Mouse (Mus musculus) right cerebral cortex, postnatal 4 days (tissue): Measurements from ENCODE around the gene S100pbp.
"Not testable (repeated sequence)": the region's sequence is repeated elsewhere in the genome, so short reads cannot be mapped to it uniquely, and the experiment has no call there.

ENCODE experiments used
- DNase-seq: peaks from one replicate; pipeline ENCODE4 v3.0.0-alpha.2; 2022

S100pbp gene

DNA sequence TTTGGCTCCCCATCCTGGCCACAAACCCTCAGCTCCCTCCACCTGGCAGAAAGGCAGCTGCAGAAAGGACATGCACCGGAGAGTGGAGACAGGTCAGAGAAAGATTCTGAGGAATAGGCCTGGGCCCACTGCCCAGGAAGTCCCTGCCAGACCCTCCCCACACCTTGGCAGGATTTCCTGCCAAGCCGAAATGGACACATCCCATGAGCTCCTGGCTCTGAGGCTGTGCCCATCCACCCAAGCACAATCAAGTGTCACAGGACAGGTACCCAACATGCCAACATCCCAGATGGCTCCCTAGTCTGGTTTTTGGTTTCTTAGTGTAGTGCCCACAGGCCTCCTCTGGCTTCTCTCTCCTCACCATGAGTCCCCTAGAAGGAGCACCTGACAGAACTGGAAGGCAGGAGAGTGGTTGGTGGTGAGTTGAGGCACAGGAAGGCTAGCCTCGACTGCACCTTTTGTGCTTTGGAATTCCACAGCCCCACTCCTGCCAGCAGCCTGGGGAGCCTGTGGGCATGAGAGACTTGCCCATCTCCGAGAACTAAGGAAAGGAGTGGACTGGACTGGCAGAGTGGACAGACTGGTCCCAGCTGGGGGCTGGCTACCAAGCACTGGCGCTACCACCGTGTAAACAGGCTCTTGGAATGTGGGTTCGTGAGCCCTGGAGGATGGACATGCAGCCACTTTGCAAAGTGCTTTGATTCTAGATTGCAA lies 31.0 kb upstream of the S100pbp start:
- no peak for DNase-seq

DNA sequence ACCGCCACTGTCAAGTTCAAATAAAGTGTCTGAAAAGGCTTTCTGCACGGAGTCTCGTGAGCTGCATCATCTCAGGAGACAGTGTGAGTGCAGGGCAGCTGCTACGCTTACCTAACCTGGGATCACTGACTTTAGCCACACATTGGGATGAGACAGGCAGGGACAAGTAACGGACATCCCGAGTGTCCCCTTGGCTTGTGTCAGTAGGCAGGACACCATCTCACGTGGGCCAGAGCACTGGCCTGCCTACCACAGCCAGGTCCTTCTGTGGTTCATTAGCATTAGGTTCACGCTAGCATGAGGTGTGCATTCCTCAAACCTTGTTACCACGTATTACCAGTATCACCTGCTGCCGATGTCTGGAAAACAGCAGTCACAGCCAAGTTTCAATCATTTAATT lies 29.7 kb upstream of the S100pbp start:
- no peak for DNase-seq

DNA sequence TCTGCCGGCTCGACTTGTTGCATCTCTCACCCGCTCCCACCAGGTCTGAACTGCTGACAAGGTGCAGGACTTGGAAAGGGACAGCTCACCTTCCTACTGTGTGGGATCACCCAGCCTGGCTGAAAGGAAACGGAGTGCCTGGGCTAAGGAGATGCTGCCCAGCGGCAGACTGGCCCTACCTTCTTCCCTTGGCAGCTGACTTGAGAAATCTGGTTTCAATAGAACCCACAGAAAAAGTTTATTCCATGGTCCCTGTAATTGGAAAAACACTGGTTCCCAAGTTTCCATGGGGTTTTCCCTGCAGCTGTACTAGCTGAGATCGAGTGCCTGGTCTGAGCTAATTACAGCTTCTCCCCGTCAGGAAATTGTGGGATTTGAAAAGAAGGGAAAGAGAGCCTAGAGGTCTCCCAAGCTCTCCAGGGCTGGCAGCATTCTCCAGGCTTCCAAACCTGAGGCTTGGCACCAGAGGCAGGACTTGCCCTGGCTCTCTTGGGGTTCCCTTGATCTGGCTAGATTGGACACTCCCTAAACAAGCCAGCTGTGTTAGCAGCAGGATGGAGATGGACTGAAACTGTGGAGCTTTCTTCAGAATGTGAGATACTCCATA lies 29.1 kb upstream of the S100pbp start:
- DNase-seq = no peak

DNA sequence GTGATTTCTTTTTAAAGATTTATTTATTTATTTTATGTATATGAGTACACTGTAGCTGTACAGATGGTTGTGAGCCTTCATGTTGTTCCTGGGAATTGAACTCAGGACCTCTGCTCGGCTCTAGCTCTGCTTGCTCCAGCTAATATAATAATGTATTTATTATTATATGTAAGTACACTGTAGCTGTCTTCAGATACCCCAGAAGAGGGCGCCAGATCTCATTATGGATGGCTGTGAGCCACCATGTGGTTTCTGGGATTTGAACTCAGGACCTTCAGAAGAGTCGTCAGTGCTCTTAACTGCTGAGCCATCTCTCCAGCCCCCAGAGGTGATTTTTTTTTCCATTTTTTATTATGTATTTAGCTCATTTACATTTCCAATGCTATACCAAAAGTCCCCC lies 23.0 kb upstream of the S100pbp start:
- not testable (repeated sequence) for DNase-seq

DNA sequence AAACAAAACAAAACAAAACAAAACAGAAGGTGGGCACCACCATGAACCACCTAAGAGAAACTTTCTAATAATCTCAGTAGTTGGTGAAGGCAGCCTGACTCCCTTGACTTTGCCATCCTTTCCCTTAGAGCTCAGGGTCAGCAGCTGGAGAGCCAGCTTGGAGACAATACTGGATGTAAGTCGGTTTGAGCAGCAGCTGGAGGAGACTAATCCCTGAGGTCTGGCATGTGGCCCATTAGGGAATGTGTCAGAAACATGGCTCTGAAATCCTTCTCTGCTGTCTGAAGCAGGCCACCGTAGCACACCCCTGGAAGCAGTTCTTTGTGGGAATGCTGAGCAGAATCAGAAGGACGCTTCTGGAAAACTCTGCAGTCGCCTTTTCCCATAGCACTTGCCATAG lies 21.9 kb upstream of the S100pbp start:
- DNase-seq = no peak

DNA sequence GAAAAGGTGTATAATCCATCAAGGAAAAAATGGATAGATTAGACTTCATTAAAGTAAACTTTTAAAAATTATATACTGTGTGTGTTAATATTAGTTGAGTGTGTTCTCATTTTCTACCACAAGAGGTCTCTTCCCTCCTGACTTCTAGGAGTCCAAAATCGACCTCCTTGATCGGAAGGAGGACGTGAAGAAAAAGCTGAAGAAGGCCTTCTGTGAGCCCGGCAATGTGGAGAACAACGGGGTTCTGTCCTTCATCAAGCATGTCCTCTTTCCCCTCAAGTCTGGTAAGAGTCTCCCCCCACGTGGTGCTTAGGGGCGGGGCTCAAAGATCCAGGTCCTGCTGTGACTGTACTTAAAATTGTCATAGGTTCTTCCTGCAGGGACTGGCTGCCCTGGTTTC lies 20.0 kb upstream of the S100pbp start:
- DNase-seq = no peak

DNA sequence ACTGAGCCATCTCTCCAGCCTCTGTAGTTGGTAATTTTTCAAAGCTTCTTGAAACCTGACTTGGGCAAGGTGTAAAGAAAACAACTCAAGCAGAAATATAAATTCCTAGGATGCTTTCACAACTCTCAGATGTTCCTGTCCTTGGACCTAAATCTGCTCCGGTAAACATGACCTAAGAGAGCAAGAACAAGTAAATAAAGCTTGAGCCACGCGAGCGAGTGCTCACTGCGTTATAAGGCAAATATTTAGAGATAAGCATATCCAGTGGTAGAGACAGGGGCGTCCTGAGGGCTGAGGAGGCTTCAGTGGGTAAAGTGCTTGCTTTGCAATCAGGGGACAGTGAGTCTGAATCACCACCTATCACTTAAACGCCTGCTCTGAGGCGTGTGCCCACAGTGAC lies 17.3 kb upstream of the S100pbp start:
- no peak for DNase-seq

DNA sequence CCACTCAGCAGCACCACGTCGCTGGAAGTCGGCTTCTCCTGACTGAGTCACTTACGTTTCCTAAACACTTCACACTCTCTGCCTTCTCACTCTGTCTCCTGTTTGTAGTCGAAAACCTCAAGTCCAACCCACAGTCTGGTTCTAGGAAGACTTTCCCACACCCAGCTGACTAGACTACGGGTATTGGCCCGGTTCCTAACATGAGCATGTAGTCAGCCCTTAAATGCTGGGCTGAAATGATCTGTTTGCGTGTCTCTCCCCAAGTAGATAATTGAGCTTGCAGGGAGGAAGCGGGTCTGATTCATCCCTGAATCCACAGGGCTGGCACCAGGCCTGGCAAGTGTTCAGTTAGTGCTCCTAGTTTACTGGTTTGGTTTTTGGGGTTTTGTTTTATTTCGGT lies 15.1 kb upstream of the S100pbp start:
- no peak for DNase-seq

DNA sequence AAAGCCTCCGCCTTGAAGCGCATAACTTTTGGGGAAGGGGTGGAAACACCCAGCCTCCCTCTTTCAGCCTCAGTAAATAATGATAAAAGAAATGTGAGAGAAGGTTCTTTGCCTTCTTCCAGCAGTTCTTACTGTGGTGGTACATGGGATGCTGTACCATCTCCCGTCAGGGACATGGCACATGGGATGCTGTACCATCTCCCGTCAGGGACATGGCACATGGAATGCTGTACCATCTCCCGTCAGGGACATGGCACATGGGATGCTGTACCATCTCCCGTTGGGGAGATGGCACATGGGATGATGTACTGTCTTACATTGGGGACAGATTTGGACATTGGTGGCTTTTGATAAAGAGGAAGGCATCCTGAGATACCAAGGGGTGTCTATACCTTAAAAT lies 8.0 kb upstream of the S100pbp start:
- DNase-seq = no peak

GRCm38 (mm10) chr4:129194280-129194679 lies 4.8 kb upstream of the S100pbp start:
- no peak for DNase-seq

DNA sequence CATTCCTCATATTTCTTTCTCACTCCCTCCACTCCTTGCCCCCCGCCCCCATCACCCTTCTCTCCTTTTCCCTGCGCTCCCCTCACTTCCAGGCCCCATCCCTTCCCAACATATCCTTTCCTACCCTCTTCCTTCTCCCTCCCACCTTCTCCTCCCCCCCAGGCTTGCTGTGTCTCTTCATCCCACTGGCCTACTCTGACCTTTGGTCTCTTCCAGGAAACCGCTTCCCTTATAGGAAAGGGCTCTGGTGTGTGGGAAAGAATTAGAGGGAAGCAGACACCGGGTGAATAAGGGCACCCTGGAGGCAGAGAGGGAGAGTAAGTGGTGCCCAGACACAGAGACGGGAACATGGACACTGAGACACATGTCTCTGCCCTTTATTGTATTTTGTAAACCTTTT lies 2.2 kb upstream of the S100pbp start:
- DNase-seq = no peak

GRCm38 (mm10) chr4:129190538-129190937 lies 1.0 kb upstream of the S100pbp start:
- DNase-seq = no peak

- DNase-seq = peak; percentile 67
These were observed 555 bp downstream of the S100pbp start for GRCm38 (mm10) chr4:129188803-129189541.

- no peak for DNase-seq
These were observed 1.4 kb downstream of the S100pbp start for GRCm38 (mm10) chr4:129188041-129188659.

DNA sequence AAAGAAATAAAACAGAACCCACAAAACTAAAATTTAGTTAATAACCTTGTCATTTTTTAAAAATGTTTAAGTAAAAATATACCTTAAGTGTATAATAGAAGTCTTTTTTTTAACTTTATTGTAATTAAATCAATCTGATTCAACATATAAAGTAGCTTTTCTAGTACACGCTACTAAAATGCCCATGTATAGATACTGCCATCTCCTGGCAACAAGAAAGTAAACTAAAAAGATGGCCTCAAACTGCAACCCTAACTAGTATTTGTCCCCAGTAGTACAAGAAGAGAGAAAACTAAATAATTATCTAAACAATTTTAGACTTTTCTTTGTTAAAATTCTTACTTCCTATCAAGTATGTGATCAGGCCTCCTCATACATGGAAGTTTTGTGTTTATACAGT lies 10.0 kb downstream of the S100pbp start:
- no peak for DNase-seq

- no peak for DNase-seq
These were observed 17.0 kb downstream of the S100pbp start for GRCm38 (mm10) chr4:129172529-129172928.

DNA sequence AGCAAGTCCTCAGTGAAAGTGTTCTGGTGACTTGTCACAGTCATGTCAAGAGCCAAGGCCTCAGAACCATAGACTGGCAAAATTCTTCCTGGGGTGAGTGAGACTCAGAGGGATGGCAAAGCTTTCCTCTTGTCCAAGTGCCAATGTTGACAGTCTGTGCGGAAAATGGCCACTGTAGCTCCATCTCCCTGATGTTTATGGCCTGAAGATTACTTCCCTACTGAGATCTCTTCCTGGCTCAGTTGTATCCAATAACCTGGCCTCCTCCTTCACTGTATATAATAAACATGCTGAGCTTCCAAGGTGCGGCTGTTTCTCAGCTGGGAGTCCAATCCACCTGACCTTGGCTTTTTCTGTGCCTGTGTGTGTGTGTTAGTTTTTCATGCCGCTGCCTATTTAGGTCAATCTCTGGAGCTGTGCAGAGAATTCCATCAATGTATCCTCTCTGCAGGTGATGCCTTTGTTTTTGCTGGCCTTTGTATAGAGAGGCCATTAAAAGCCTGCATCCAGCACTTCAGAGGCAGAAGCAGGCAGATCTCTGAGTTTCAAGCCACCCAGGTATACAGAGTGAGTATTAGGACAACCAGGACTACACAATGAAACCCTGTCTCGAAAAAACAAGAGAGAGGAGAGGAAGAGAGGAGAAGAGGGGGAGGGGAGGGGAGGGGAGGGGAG lies 27.8 kb downstream of the S100pbp start:
- DNase-seq = no peak

GRCm38 (mm10) chr4:129161076-129161475 lies 28.5 kb downstream of the S100pbp start:
- no peak for DNase-seq

DNA sequence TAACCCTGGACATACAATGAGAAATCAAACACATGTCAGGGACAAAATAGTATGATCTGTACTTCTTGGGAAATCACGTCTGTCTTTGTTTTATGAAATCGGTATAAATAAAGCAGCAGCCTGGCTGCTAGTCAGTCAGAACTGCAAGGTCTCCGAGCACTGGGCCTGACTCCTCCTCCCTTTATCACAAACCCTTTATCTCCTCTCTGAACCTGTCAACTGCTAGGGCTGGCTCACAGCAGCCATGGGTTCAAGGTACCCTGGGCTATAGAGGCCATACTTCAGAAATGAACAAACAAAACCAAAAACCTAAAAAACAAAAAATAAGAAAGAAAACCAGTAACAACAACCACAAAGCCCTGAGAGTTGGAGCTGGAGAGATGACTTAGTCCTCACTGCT lies 31.0 kb downstream of the S100pbp start:
- DNase-seq = no peak

DNA sequence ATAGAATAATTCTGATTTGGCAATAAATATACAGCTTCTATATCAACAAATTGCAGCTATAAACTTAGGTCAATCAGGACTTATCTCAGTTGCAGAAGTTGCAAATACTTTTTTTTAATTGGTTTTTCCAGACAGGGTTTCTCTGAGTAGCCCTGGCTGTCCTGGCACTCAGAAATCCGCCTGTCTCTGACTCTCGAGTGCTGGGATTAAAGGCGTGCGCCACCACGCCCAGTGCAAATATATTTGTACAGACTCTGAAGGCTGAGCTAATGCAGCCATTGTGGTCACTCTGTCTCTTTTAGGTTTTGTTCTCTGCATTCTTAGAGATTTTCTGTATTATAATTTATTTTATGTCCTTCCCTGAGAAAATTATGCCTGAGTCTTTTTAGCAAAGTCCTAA lies 32.0 kb downstream of the S100pbp start:
- DNase-seq = no peak

GRCm38 (mm10) chr4:129151276-129151811 lies 38.2 kb downstream of the S100pbp start:
- DNase-seq = no peak

- no peak for DNase-seq
These were observed 40.2 kb downstream of the S100pbp start for GRCm38 (mm10) chr4:129149321-129149720.

- no peak for DNase-seq
These were observed 41.9 kb downstream of the S100pbp start for GRCm38 (mm10) chr4:129147552-129148103.
